Comparison of ENCODE assay signal across 30 mouse cellular contexts in genomic region chr10:87563818-87564217, GRCm38 (mm10). TPM values are rescaled to one million over a fixed set of nuclear protein-coding genes. Genes with fewer than 3 reads are reported as not detected.
DNase-seq lines count a peak whose midpoint lies in the region; ATAC-seq and TF ChIP-seq lines count a peak whose summit lies in the region.
"Had no signal": no experiment of that assay in that cellular context is flagged by ENCODE, and none has a peak within 500 bp of the region (broad histone marks: within the 10 kb centered on the region; RNA-seq: fewer than 3 reads in every experiment).

No protein-coding gene starts in this region.

- 77% methylated on average over 9 of the region's 9 CpGs for WGBS in heart, embryonic 11.5 days (ENCODE audit: insufficient replicate concordance)
- 21% methylated on average over 9 of the region's 9 CpGs for WGBS in midbrain, embryonic 14.5 days
- WGBS in midbrain, embryonic 15.5 days: 38% methylated on average over 9 of the region's 9 CpGs
- WGBS in thymus, adult 2 months: 89% methylated on average over 9 of the region's 9 CpGs

- DNase-seq in cerebellum, adult 11-12 months: peak; percentile 7
- DNase-seq in cerebellum, adult 11 months: no peak
- DNase-seq in heart, adult 8-10 months (ENCODE audit: low spot score): peak; percentile 35
- DNase-seq in midbrain, embryonic 14.5 days: peak; percentile 20
- peak; percentile 37 for DNase-seq in brain, embryonic 14.5 days (ENCODE audit: low read depth)
- DNase-seq in thymus, adult 2 months: no peak
- DNase-seq: adrenal gland, postnatal 14 days; cerebellum, adult 18-20 months; gastrocnemius, postnatal 10 days; kidney, adult 18-20 months; layer of hippocampus, adult 9-11 months; liver, embryonic 13.5 days; lung, adult 2 months; lung, postnatal 14 days; right cerebral cortex, adult 18-20 months; right cerebral cortex, postnatal 4 days had no signal

- H3K36me3 ChIP-seq in heart, embryonic 11.5 days (ENCODE audit: control insufficient read depth, insufficient read depth, low read length): no peaks in the 10 kb centered on the region
- no peaks in the 10 kb centered on the region for H3K36me3 ChIP-seq in midbrain, embryonic 14.5 days (ENCODE audit: control insufficient read depth, insufficient read depth, low read length)
- H3K36me3 ChIP-seq in midbrain, embryonic 15.5 days (replicated peaks): no peaks in the 10 kb centered on the region
- H3K36me3 ChIP-seq in thymus, adult 2 months (ENCODE audit: control insufficient read depth, insufficient read depth, low read length): no peaks in the 10 kb centered on the region
- H3K36me3 ChIP-seq: heart, embryonic 15.5 days; liver, embryonic 13.5 days; stomach, embryonic 15.5 days had no signal

- no peak for ATAC-seq in heart, embryonic 11.5 days (replicated peaks; ENCODE audit: insufficient number of reproducible peaks, low FRiP score, low TSS enrichment)
- no peak for ATAC-seq in midbrain, embryonic 14.5 days (ENCODE audit: low FRiP score, low TSS enrichment)
- ATAC-seq in midbrain, embryonic 15.5 days (replicated peaks): no peak
- ATAC-seq: forebrain, embryonic 13.5 days; inflammation-experienced regulatory T-cells, adult 6 months had no signal

- no peak overlapping the region for H3K27ac ChIP-seq in heart, embryonic 11.5 days (ENCODE audit: low read depth, low read length)
- H3K27ac ChIP-seq in midbrain, embryonic 14.5 days (replicated peaks; ENCODE audit: low read depth, low read length): no peak overlapping the region
- no peak overlapping the region for H3K27ac ChIP-seq in midbrain, embryonic 15.5 days
- H3K27ac ChIP-seq in thymus, adult 2 months (ENCODE audit: control insufficient read depth, insufficient read depth, low read length): no peak overlapping the region
- H3K27ac ChIP-seq: forebrain, embryonic 13.5 days; heart, embryonic 15.5 days; hindbrain, embryonic 14.5 days; kidney, postnatal 0 days; liver, embryonic 13.5 days; stomach, embryonic 15.5 days had no signal

- no peak for TF ChIP-seq CTCF in brain, embryonic 14.5 days (IDR thresholded peaks at IDR 0.05; ENCODE audit: borderline replicate concordance, extremely low read depth, insufficient read depth, insufficient read length)
- no peak for TF ChIP-seq CTCF in thymus, adult 2 months (IDR thresholded peaks at IDR 0.05; ENCODE audit: borderline replicate concordance, control insufficient read depth, extremely low read depth, insufficient read depth, low read length, poor library complexity)

- no peaks in the 10 kb centered on the region for H3K27me3 ChIP-seq in heart, embryonic 11.5 days (ENCODE audit: control insufficient read depth, insufficient read depth, low read length)
- H3K27me3 ChIP-seq in midbrain, embryonic 14.5 days (ENCODE audit: control insufficient read depth, insufficient read depth, low read length): no peaks in the 10 kb centered on the region
- H3K27me3 ChIP-seq in midbrain, embryonic 15.5 days (replicated peaks): no peaks in the 10 kb centered on the region
- no peaks in the 10 kb centered on the region for H3K27me3 ChIP-seq in thymus, adult 2 months (ENCODE audit: control insufficient read depth, insufficient read depth, low read length)
- H3K27me3 ChIP-seq: forebrain, embryonic 13.5 days; heart, embryonic 15.5 days; liver, embryonic 13.5 days; stomach, embryonic 15.5 days had no signal

- H3K9ac ChIP-seq in heart, embryonic 11.5 days (ENCODE audit: low read depth, low read length): no peak overlapping the region
- no peak overlapping the region for H3K9ac ChIP-seq in midbrain, embryonic 14.5 days (replicated peaks; ENCODE audit: low read length)
- no peak overlapping the region for H3K9ac ChIP-seq in midbrain, embryonic 15.5 days
- H3K9ac ChIP-seq: forebrain, embryonic 13.5 days; heart, embryonic 15.5 days; hindbrain, embryonic 14.5 days; liver, embryonic 13.5 days; stomach, embryonic 15.5 days had no signal

- no peak overlapping the region for H3K4me3 ChIP-seq in heart, embryonic 11.5 days (ENCODE audit: low read depth, low read length)
- H3K4me3 ChIP-seq in midbrain, embryonic 14.5 days (replicated peaks; ENCODE audit: low read depth, low read length): no peak overlapping the region
- H3K4me3 ChIP-seq in midbrain, embryonic 15.5 days: no peak overlapping the region
- H3K4me3 ChIP-seq in thymus, adult 2 months (ENCODE audit: control insufficient read depth, insufficient read depth, low read length): no peak overlapping the region
- H3K4me3 ChIP-seq: forebrain, embryonic 13.5 days; heart, embryonic 15.5 days; liver, embryonic 13.5 days; stomach, embryonic 15.5 days had no signal

- no peak for TF ChIP-seq POLR2A in brain, embryonic 14.5 days (IDR thresholded peaks at IDR 0.05; ENCODE audit: borderline replicate concordance, extremely low read depth, insufficient read depth, insufficient read length, poor library complexity, severe bottlenecking)
- no peak for TF ChIP-seq POLR2A in thymus, adult 2 months (IDR thresholded peaks at IDR 0.05; ENCODE audit: control insufficient read depth, extremely low read depth, insufficient read depth, low read length, poor library complexity)

- H3K9me3 ChIP-seq in heart, embryonic 11.5 days (replicated peaks; ENCODE audit: control insufficient read depth, low read length): no peaks in the 10 kb centered on the region
- no peaks in the 10 kb centered on the region for H3K9me3 ChIP-seq in midbrain, embryonic 14.5 days (ENCODE audit: control insufficient read depth, low read length)
- no peaks in the 10 kb centered on the region for H3K9me3 ChIP-seq in midbrain, embryonic 15.5 days
- H3K9me3 ChIP-seq: forebrain, embryonic 13.5 days; heart, embryonic 15.5 days; liver, embryonic 13.5 days; stomach, embryonic 15.5 days had no signal

- H3K4me1 ChIP-seq in heart, embryonic 11.5 days (ENCODE audit: control insufficient read depth, insufficient read depth, low read length): no peaks in the 10 kb centered on the region
- no peaks in the 10 kb centered on the region for H3K4me1 ChIP-seq in midbrain, embryonic 14.5 days (ENCODE audit: control insufficient read depth, insufficient read depth, low read length)
- no peaks in the 10 kb centered on the region for H3K4me1 ChIP-seq in midbrain, embryonic 15.5 days
- no peaks in the 10 kb centered on the region for H3K4me1 ChIP-seq in thymus, adult 2 months (replicated peaks; ENCODE audit: control insufficient read depth, insufficient read depth, low read length)
- H3K4me1 ChIP-seq: forebrain, embryonic 13.5 days; heart, embryonic 15.5 days; liver, embryonic 13.5 days; stomach, embryonic 15.5 days had no signal

- no peak overlapping the region for H3K4me2 ChIP-seq in heart, embryonic 11.5 days
- H3K4me2 ChIP-seq in midbrain, embryonic 14.5 days (ENCODE audit: low read length): no peak overlapping the region
- no peak overlapping the region for H3K4me2 ChIP-seq in midbrain, embryonic 15.5 days
- H3K4me2 ChIP-seq: forebrain, embryonic 13.5 days; heart, embryonic 15.5 days; hindbrain, embryonic 14.5 days; liver, embryonic 13.5 days; stomach, embryonic 15.5 days had no signal

RNA-seq across cellular contexts. Expression of gene Pah, which starts 42.2 kb away (rescaled TPM):
- total RNA-seq in heart, adult 8-10 months (2022): 10 to 100 TPM; 42.2 to 72.8 (median 45.1) TPM
- polyA plus RNA-seq in heart, embryonic 11.5 days (2014; fragmentation: Nextera tagmentation; extraction: Ambion mirVana): 0.18 and 0.31 TPM in 2 replicates
- not detected in 2 replicates for polyA plus RNA-seq in midbrain, embryonic 14.5 days (2014; fragmentation: Nextera tagmentation; extraction: Ambion mirVana)
- not detected in 2 replicates for polyA plus RNA-seq in midbrain, embryonic 15.5 days (2015; fragmentation: Nextera tagmentation; extraction: Ambion mirVana)
- polyA plus RNA-seq in brain, embryonic 14.5 days (2012; rRNA removed): not detected in 2 replicates
- polyA plus RNA-seq in thymus, adult 2 months (2012; rRNA removed): 0.36 and 0.87 TPM in 2 replicates
- total RNA-seq: granulocyte monocyte progenitor cell, adult 5-6 weeks; megakaryocyte progenitor cell, adult 5-6 weeks; midbrain, postnatal 0 days had no signal
- polyA plus RNA-seq: embryonic facial prominence, embryonic 14.5 days; forebrain, embryonic 13.5 days; heart, embryonic 15.5 days; inflammation-experienced regulatory T-cells, adult 6 months; large intestine, adult 2 months; limb, embryonic 14.5 days had no signal

Comparison
In these comparisons a context has a peak if more than half of its experiments do, and no peak if none do; other contexts are left out.
1. DNase-seq: peak in cerebellum, adult 11-12 months (single experiment), heart, adult 8-10 months (single experiment), midbrain, embryonic 14.5 days (single experiment) and brain, embryonic 14.5 days (single experiment); none in cerebellum, adult 11 months (single experiment) and thymus, adult 2 months (single experiment).